Mouse (Mus musculus) granulocyte monocyte progenitor cell, adult 5-6 weeks (primary cell): Measurements from ENCODE around the gene Idi1. TPM values are rescaled to one million over a fixed set of nuclear protein-coding genes. Genes with fewer than 3 reads are reported as not detected.
"Not testable (repeated sequence)": the region's sequence is repeated elsewhere in the genome, so short reads cannot be mapped to it uniquely, and the experiment has no call there.

ENCODE experiments used
- ATAC-seq: replicated peaks from 2 replicates; pipeline ENCODE4 v1.8.0; 2016; ENCODE audit warnings: mild to moderate bottlenecking, moderate TSS enrichment, inconsistent platforms; ENCODE audit not compliant: poor library complexity, severe bottlenecking
- total RNA-seq, 2 experiments: library from RNA; stranded (forward) in 1 of 2; stranded (reverse) in 1 of 2; fragments of 200-712, 200-1000 nt in 1 of 2; fragments of >200 nt in 1 of 2; fragmentation: Nextera tagmentation in 1 of 2; gene quantifications; 2 replicates each; pipeline ENCODE4 v1.2.3; 2014 to 2017

Gene Idi1
- total RNA-seq (2014; fragmentation: Nextera tagmentation) (25.0 and 26.1 TPM in 2 replicates), total RNA-seq (2017) (19.6 and 31.5 TPM in 2 replicates)

DNA sequence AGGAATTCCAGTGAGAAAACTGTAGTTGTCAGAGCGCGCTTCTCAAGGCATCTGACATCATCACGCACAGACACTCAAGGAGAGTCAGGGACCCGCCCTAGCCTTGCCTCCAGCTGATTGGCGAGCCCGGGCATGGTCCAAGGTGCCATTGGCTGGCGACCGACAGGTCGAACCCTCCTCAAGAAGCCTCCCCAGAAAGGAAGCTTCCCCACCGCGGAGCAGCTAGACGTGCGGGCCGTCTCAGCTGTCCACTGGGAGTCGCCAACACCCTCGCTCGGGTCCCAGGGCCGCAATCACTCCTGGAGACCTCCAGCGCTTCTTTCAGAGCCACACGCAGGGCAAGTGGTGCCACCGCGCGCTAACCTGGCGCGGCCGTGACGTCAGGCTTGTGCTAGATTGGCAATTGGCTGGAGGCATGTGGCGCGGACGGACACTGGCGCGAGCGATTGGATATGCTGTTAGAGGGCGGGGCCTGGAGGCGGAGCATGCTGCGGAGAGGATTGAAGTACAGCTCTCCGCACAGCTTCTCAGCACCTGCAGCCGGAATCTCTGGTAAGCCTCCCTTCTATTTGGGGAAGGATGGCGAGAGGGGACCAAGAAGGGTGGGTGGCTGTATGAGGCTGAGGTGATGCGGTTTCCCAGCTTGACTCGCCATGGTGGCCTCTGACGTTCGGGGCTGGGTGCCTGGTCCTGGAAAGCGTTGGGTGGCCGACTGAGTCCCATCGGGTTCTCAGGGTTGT lies at the start of gene Idi1:
TSS of gene Idi1 (plus strand) at position 57 of the 740 bp plus-strand sequence.
- peak; percentile 92 for ATAC-seq

DNA sequence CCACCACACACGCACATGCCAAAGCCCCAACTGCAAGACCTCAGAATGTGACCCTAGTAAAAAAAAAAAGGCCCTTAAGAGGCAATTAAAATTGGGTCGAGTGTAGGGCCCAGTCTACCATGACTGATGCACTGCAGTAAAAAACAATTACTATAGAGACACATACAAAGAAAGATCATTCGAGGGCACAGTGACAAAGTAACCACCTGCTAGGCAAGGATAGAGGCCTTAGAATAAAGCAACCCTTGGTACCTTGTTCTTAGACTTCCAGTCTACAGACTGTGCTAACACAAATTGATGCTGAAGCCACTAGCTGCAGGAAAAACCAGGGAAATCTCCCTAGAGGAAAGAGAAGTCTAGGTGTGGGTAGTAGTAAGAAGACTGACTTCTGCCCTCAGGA lies 46.9 kb upstream of the Idi1 start:
- ATAC-seq = no peak

DNA sequence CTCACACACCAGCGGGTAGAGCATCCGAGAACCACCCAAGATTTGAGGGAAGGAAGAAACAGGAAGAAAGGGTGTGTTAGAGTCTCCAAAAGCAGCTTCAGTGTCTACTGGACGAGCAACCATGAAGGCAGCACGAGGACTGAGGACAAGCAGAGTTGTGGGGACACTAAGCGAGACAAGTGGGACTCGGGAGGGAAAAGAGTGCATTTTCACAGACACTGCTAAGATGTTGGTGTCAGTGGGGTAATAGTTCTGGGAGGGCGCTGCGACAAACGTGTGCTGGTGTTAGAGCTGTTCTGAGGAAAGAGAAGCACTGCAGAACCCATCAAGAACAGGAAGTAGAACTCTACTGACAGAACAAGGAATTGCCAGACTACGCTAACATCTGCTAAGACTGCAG lies 46.2 kb upstream of the Idi1 start:
- no peak for ATAC-seq

DNA sequence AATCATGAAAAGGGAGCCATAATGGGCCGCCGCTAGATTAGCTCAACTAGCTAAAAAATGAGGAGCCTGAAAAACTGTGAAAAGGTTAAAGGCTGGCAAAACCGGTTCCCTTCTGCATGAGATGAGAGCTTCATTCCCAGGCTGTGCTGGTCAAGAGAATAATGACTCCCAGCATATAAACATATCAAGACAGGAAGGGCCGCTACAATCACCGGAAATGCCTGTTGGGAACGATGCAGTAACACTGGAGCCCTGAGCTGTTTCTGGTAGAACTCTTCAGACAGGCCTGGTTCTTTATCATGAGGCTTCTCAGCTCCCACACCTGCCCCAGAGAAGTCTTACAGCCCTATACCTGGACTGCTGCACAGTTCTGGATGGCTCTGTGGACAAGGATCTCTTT lies 45.4 kb upstream of the Idi1 start:
- no peak for ATAC-seq

DNA sequence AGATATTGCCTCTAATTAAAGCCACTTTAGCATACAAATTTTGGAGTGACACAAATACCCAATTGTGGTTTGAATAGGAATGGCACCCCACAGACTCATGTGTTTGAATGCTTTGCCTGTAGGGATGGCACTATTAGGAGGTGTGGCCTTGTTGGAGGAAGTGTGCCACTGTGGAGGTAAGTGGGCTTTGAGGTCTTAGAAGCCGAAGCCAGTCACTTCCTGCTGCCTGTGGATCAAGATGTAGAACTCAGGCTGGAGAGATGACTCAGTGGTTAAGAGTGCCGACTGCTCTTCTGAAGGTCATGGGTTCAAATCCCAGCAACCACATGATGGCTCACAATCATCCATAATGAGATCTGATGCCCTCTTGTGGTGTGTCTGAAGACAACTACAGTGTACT lies 44.4 kb upstream of the Idi1 start:
- ATAC-seq = peak; percentile 40; the same call in 1 of the 2 replicates

DNA sequence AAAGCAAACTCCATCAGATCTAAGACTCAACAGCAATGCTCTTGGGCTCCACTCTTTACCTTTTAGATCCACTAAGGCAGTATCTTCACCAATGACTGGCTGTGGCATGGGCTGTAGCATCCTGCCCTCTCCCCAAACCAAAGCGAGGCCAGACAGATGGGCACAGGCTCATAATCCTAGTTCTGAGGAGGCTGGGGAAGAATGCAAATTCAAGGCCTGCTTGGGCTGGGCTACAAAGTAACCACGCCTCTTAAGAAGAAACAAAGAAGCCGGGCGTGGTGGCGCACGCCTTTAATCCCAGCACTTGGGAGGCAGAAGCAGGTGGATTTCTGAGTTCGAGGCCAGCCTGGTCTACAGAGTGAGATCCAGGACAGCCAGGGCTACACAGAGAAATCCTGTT lies 43.5 kb upstream of the Idi1 start:
- not testable (repeated sequence) for ATAC-seq

DNA sequence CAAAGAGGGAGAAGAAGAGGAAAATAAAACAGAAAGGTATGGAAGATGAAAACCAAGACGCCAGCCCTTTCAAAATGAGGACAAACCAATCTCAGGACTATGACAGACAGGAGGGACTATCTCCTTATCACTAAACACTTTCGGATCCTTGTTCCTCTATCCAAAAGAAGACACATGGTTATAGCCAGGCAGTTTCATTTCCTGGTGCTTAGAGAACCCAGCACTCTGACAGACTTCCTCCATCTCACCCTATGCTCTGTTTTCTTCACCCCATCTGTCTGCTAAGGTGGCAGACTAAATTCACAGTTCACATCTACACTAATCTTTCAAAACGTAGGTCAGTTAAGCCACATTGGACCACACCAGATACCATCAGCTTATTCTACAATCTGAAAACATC lies 43.0 kb upstream of the Idi1 start:
- peak; percentile 98 for ATAC-seq

DNA sequence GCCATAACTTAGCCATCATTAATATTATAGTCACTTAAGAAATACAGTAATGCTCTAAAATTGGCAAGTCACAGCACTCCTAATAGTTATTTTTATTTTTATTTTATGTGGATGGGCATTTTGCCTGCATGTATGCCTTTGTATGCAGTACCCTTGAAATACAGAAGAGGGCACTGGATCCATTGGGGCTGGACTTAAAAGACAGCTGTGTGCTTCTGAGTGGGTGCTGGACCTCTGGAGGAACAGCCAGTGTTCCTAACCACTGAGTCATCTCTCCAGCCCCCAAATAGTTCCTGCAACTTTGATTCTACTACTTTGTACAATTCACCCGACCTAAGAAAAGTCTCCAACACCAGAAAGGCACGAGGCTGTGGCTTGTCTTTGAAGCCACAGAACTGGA lies 37.6 kb upstream of the Idi1 start:
- peak; percentile 83 for ATAC-seq

DNA sequence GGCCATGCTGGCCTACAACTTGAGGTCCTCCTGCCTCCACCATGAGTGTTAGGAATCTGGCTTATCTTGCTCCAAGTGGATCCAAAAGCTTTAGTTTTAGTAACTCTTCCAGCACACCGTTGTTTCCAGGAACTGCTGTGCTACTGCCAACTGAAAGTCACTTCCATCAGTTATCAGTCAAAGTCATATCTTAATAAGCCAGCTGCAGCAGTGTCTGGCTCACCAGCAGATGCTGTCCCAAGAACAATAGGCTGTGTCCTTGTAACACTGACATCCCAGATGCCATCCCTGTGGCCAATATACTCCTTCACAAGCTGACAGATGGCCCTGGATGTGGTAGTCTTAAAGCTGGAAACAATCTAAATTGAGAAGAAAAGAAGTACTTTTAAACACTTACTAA lies 36.0 kb upstream of the Idi1 start:
- no peak for ATAC-seq

DNA sequence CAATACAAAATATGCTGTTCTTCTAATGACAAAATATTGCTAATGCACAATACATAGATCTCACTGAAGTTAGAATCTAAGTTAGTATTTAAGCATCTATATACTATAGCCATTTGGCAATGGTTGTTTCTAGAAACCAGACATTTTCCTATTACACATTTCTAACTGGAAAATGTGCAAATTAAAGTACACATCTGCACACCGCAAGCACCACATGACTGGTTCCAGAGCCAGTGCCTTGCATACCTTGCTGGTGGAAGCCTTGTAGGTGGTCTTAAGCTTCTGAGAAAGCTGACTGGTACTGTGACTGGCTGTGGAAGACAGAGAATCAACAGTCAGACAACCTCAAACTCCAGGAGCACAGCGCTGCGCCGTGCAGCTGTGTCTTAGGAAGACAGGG lies 31.9 kb upstream of the Idi1 start:
- no peak for ATAC-seq

DNA sequence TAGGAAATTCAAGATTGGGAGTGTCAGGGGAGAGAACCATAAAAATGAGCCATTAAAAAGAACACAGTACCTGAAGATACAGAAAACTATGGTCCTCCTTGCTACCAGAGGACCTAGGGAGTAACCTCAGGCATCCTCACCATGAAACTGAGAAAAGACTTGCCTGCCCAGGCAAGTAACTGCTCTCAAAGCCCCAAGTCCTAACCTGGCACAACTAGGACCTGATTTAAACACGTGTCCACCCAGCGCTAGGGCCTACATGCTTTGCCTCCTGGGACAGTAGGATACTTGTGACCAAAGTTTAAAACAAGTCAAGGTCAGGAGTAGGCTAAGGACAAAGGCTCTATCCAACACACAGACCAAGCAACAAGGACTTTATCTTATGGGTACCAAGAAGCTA lies 30.5 kb upstream of the Idi1 start:
- ATAC-seq = no peak

DNA sequence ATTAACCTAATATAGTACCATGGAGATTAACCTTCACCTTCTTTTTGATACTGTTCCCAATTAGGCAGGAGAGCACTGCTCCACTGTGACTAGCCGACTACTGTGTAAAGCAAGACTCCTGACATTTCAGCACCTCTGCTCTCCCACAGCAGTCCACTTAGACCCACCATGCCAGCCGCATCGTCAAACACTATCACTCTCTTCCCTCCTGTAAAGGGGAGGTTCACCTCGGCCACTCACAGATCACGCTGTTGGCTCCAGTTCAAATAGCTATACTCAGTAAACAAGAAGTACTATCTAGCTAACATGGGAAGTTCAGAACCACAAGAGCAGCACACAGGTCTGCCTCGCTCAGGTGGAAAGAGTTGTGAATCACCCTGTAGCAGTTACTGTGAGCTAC lies 26.8 kb upstream of the Idi1 start:
- ATAC-seq = no peak

DNA sequence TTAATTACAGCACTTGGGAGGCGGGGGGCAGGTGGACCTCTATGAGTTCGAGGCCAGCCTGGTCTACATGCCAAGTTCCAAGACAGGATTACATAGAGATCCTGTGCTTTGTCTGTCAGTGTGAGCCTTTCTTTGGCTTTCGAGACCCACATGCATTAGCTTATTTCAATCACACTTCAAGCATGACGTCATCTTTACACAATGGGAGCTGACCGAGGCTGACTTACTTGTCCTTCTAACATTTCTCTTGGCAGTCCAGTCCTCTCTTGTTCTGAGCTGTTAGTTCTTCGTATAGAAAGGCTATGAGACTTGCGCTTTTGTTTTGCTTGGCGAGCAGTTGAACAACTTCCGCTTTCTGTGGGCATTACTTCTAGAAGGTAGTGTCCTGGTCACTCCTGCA lies 24.4 kb upstream of the Idi1 start:
- ATAC-seq = no peak

DNA sequence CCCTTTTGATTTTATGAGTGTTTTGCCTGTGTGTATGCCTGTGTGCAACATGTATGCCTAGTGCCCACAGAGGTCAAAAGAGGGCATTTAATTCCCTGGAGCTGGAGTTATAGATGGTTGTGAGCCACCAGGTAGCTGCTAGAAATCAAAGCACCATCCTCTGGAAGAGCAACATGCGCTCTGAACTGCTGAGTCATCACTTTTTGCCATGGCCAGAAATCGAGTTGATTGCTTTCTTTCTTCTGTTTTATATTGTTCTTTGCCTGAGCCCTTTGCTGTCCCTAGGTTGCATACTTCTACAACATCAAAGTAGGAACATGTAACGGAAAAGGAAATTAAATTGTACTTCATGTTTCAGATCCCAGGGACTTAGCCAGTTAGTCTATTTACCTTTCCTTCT lies 20.3 kb upstream of the Idi1 start:
- no peak for ATAC-seq

DNA sequence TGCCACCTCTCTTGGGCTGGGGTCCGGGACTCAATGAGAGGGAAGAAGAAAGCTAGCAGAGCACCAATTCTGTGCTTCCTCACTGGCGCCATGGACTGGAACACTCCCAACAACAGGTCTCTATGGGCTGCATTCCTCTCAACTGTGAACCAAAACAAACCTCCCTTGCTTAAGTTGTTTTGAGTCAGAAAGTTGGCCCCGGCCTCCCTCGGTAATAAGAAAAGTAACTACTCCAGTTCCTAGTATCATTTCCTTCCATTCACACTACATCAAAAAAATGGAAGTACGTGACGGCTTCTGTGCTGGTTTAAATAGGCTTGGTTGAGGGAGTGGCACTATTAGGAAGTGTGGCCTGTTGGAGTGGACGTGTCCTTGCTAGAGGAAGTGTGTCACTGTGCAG lies 18.7 kb upstream of the Idi1 start:
- peak; percentile 18 for ATAC-seq

DNA sequence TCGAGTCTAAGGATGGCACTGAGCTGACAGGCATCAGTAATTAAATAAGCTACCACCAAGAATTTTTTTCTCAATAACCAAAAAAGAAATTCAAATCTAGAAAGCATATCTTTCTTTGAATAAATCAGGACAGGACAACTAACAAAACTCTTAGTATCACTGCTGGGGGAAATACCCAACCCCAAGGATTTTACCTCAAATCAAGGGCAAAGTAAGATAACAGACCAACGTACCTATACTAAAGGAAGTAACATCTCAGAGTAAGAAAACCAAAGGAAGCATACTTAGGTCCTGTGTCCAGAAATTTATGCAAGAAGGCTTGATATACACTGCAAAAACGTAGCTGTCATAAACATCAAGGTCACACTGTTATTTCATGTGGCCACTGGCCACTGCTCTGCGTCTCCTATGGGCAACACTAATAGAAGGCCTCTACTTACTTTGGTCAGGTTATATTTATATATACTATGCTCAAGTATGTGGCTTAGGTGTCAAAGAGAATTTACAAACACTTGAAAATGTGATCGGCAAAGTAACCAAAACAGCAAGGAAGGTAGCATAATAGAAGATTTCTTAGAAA lies 15.6 kb upstream of the Idi1 start:
- ATAC-seq = no peak

DNA sequence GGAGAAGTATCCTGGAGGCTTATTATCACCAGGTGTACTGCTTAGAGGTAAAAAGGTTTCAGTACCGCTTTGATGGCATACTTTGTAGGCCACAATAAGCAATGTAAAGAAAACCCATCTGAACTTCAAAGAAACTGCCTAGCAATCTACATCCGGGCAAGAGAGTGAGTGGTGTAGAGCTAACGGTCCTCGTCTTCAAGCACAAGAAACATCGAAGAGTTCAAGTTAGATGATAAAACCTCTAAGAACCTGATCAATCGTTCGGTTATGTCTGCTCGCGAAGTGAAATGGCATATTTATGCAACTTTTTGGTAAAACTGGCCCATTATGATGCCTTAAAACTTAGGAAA lies 15.2 kb upstream of the Idi1 start:
- no peak for ATAC-seq

DNA sequence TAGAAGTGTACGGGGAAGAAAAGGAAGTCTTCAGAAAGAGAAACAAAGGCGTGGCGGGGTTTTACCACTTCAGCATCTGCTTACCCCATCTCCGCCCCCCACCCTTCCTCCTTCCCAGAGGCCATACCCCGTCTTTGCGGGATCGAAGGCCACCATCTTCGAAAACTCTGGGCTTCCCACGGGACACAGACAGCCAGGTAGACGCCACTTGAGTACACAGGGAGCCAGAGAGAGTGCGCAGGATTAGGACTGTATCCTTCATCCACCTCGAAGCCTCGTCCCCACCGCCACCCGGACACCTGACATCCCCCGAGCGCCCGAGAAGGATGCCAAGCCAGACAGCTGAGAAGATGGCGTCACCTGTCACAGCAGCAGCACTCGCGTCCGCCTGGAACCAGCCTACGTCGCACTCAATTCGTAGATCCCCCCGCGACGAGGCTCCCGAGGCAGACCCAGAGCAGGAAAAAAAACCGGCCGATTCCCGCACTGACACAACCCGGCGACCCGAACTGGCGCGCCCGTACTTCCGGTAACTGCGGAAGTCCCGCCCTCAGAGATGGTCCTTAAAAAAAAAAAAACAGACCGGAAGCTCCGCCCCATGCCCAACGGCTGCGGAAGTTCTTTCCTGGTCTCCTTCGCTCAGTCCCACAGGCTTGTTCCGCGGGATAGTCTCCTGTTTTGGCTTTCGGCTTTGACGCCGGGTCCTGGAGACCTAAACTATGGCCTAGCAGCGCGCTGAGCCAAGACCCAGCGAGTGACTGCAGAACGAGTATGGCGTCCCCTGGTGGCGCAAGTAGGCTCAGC lies 14.6 kb upstream of the Idi1 start:
- ATAC-seq = peak; percentile 67

DNA sequence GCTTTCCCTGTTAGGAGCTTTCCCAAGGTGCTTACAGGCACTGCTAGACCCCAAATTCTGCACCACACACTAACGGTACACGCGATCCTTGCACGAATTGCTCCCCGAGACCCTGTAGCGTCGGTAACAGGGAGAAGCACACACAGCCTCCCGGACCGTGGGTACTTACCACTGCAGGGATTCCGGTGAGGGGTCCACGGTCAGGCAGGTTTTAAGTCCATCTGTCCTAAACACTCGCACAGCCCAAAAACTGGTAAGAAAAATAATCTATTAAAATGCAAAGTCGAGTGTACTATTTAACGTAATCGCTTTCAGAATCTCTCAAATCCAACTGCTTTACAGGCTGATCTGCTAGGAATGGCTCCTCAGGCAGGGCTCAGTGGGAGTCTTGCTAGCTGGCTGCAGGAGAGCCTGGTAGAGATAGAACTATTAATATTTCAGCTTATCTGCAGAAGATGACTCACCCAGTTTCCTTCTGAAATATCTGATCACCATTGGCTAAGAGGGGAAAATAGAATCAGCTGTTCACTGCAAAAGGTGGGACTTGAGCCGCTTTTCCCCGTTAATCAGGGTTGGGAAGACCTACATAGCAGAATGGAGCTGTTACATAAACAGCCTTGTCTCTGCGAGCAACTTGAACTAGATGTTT lies 13.9 kb upstream of the Idi1 start, which contains the start of gene Wdr37:
TSS of gene Wdr37 (minus strand) at position 596 of the 649 bp plus-strand sequence.
- no peak for ATAC-seq

DNA sequence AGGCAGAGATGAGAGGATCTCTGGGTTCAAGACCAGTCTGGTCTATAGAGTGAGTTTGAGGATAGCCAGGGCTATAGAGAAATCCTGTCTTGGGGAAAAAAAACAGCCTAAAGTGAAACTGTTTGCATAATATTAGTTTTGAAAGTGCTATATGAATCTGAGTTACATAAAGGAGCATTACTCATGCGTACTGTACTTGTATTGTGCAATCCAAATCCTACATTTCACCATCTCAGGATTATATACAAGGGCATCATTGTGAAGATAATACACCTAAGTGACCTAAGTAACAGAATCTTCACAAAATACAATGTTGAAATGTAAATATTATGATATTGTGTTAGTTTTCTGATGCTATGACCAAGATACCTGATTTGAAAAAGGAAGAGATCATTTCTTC lies 11.5 kb upstream of the Idi1 start:
- ATAC-seq = peak; percentile 45

DNA sequence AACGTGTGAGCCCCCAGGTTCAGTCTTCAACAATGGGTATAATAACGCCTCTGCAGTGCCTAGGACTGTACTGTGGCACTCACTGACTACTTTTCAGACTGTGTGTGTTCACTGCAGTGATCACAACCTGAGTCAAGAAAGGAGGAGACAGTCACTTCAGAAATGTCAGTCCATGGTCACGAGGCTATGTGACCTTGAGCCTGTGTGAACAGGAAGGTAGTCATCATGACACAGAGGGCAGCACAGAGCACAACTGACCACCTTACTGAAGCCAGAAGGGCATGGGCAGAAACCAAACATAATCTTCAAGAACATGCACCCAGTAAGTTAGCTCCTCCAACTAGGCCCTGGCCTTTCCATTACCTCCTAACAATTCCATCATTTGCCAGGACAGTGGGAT lies 3.7 kb upstream of the Idi1 start:
- ATAC-seq = no peak
